Mouse (Mus musculus) E14TG2a.4 (cell line): ENCODE results near the gene Bank1.

Source experiments
- CTCF ChIP-seq: conservative IDR thresholded peaks from 2 replicates; pipeline ENCODE4 v1.5.1; 2014; ENCODE audit warnings: low read length
- NANOG ChIP-seq: IDR thresholded peaks from 2 replicates; pipeline ENCODE4 v1.6.1; 2014; ENCODE audit warnings: borderline replicate concordance, low read length, mixed read lengths

DNA sequence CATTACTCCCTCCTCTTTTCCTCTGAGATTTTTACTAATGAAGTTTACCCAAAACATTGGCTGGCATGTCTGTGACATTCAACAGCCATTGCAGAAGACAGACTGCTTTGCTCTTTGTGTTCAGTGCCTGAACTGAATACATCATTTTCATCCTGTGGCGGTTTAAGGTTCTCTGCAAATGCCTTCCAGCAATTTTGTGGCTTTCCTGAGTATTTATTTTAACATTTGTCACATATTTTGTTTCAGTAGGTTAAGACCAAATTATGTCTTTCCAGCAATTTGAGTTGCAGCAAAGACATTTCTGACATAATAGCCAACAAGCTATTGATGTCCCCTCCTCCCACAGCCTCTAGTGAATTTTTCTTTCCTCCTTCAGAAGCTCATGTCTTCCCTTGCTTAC is 170.3 kb downstream of the Bank1 start:
- TF ChIP-seq CTCF: no peak
- no peak for TF ChIP-seq NANOG
